Mouse (Mus musculus) inflammation-experienced regulatory T-cells, adult 6 months (primary cell): ENCODE measurements around the gene Ogfr. TPM values are rescaled to one million over a fixed set of nuclear protein-coding genes. Genes with fewer than 3 reads are reported as not detected.

ENCODE experiments used
- ATAC-seq: one replicate; pipeline ENCODE4 v1.8.0; 2017
- polyA plus RNA-seq, 3 experiments: library from polyadenylated mRNA; unstranded; fragments of 100-300 nt; shearing (Covaris generic); gene quantifications; one replicate each; pipeline ENCODE4 v1.2.1; 2017

Gene Ogfr
- polyA plus RNA-seq, 3 experiments from 2014 or later, result 11.2 to 19.9 (median 12.3) TPM

DNA sequence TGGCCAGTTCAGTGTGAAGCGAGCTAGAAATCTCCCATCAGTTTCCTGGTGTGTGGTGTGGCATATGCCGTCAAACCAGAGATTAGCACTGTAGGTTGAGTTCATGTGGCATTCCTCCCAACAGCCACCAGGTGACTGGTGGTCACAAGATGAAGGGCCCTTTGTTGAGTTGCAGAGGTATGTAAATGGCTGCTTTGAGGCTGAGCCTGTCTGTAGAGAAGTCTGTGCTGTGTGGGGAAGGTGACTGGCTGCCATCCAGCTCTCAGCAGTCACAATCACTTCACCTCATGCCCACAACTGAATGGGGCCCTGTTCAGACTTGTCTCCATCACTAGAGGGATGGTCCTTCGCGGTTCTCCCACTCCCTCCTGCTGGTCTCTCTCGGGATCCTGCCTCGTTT is 15.7 kb downstream of the Ogfr start:
- no peak for ATAC-seq

- ATAC-seq, result no peak
These were observed 21.2 kb downstream of the Ogfr start for GRCm38 (mm10) chr2:180610283-180610682.

- no peak for ATAC-seq
These were observed 22.8 kb downstream of the Ogfr start for GRCm38 (mm10) chr2:180611882-180612281.

DNA sequence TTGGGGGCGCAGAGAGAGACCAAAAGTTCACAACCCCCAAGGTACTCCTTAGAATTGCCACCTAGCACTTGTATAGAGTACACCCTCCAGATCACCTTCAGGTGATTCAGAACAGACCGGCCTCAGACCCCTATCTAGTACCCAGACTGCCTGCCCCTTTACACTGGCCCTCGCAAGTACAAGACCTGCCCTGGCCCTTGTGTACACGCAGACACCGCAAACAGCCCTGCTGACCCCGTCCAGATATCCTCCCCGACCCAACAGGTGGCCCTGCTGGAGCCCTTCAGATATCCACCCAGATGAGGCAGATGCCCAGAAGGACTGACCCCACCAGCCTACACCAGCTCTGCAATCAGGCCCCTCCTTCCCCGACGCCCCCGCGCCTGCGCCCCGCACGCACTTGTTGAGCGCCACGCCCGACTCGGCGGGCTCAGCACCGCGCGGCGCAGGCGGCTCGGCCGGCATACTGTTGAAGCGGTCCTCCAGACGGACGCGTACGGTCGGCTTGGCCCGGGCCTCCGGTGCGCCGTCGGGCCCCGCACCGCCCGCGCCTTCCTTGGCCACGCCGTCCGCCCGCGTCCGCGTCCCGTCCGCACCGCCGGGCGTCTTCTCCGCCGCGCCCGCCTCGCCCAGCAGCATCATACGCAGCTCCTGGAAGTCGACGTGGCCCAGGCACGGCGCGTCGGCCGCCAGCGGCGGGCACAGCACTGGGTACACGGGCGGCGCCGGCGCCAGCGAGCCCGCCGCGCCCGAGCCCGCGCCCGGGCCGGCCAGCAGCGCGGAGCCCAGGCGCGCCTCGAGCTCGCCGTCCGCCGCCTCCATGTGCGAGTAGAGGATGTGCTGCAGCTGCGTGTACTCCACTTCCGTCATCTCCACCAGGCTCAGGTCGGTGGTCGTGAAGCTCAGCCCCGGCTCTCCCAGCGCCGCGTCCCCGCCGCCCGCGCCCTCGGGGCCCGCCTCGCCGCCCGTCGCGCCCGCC is 52.8 kb downstream of the Ogfr start:
- no peak for ATAC-seq

- ATAC-seq, result no peak
These were observed 53.7 kb downstream of the Ogfr start, which contains the start of gene Tcfl5 for GRCm38 (mm10) chr2:180642555-180643260. Gene Tcfl5, minus strand, starts transcription at chr2:180642708.

DNA sequence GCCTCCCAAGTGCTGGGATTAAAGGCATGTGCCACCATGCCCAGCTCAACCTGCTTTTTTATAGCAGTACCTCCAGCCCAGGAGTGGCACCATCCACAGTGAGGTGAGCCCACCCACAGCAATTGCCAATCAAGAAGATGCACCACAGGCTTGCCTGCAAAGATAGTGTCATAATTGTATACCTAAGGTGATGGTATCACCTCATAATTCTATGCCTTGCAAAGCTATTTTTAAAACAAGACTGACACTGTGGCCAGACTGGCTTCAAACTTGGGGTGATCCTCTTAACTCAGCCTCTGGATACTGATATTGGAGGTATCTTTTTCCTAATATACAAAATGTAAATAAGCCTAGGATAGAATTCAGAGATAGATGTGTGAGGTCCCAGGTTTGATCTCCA is 54.6 kb downstream of the Ogfr start:
- ATAC-seq, result no peak

Other genes starting within 250 kb of the Ogfr start
- gene Slco4a1, start 133.0 kb upstream of the Ogfr start, polyA plus RNA-seq, result 1 to 10 TPM in 2 of 3 experiments, under 1 TPM in 1; 0.83 to 4.8 (median 2.2) TPM
- not detected for gene Ntsr1, start 89.3 kb upstream of the Ogfr start, polyA plus RNA-seq
- gene Mrgbp, start 7.9 kb upstream of the Ogfr start, polyA plus RNA-seq, result 10 to 100 TPM; 15.8 to 28.5 (median 21.4) TPM
- 1 to 10 TPM in 1 of 3 experiments, under 1 TPM in 2; 0.19 to 1.5 (median 0.87) TPM for gene Col9a3, start 8.5 kb downstream of the Ogfr start, polyA plus RNA-seq
- under 1 TPM in 1 of 3 experiments, not detected in 2; 0.28 TPM for gene Tcfl5, start 53.5 kb downstream of the Ogfr start, polyA plus RNA-seq
- 10 to 100 TPM; 36.4 to 52.4 (median 45.3) TPM for gene Dido1, start 120.8 kb downstream of the Ogfr start, polyA plus RNA-seq
- gene Gid8, start 120.9 kb downstream of the Ogfr start, polyA plus RNA-seq, result 10 to 100 TPM; 20.2 to 22.8 (median 22.4) TPM
- gene Slc17a9, start 136.0 kb downstream of the Ogfr start, polyA plus RNA-seq, result 10 to 100 TPM; 31.7 to 86.8 (median 66.9) TPM
- not detected for gene Bhlhe23, start 187.7 kb downstream of the Ogfr start, polyA plus RNA-seq